Mouse (Mus musculus) small intestine, adult 2 months (tissue): ENCODE results near the gene Tnrc18. TPM values are rescaled to one million over a fixed set of nuclear protein-coding genes. Genes with fewer than 3 reads are reported as not detected.
A peak's percentile ranks its signal among the peaks of the same experiment; 100 is the strongest.

Source experiments
- H3K27ac ChIP-seq: fragments of 200-500 bp; 2 replicates; pipeline ENCODE4 v1.5.1; 2012; ENCODE audit warnings: low read depth, low read length, control low read depth, inconsistent platforms; ENCODE audit not compliant: insufficient read depth
- H3K27me3 ChIP-seq: fragments of 200-500 bp; 2 replicates; pipeline ENCODE4 v1.6.1; 2012; ENCODE audit warnings: mild to moderate bottlenecking, moderate library complexity, low read length, inconsistent platforms; ENCODE audit not compliant: control insufficient read depth, insufficient read depth
- H3K36me3 ChIP-seq: fragments of 200-500 bp; 2 replicates; pipeline ENCODE4 v1.6.1; 2012; ENCODE audit warnings: mild to moderate bottlenecking, low read length, control low read depth, inconsistent platforms; ENCODE audit not compliant: control insufficient read depth, insufficient read depth
- H3K4me1 ChIP-seq: fragments of 200-500 bp; 2 replicates; pipeline ENCODE4 v1.6.1; 2012; ENCODE audit warnings: low read length, inconsistent platforms, mixed read lengths; ENCODE audit not compliant: control insufficient read depth, insufficient read depth, insufficient read length
- H3K4me3 ChIP-seq: fragments of 200-500 bp; 2 replicates; pipeline ENCODE4 v1.5.1; 2012; ENCODE audit warnings: low read depth, mild to moderate bottlenecking, control low read depth, inconsistent platforms, low read length, moderate library complexity
- CTCF ChIP-seq: fragments of 200-500 bp; IDR thresholded peaks from 2 replicates; pipeline ENCODE4 v1.5.1; 2012; ENCODE audit warnings: low read depth, mild to moderate bottlenecking, control low read depth, inconsistent platforms, low read length, moderate library complexity, mixed read lengths; ENCODE audit not compliant: insufficient replicate concordance, insufficient read length; ENCODE audit errors: extremely low read depth
- POLR2A ChIP-seq: fragments of 200-500 bp; IDR thresholded peaks from 2 replicates; pipeline ENCODE4 v1.6.1; 2012; ENCODE audit warnings: low read depth, mild to moderate bottlenecking, control low read depth, inconsistent platforms, low read length, moderate library complexity
- WGBS: fragments of 180-500 bp; shearing (Covaris S2); methylation state at CpG from one replicate; pipeline ENCODE4 v1.1.7; 2018; 5-methylcytosine and 5-hydroxymethylcytosine counted together
- polyA plus RNA-seq: library from polyadenylated mRNA; depleted of rRNA; stranded (reverse); fragments of >200 nt; gene quantifications from 2 replicates; pipeline ENCODE4 v1.2.3, GENCODE M21; 2012

Gene Tnrc18
- polyA plus RNA-seq, 1 experiment, result 108 TPM

DNA sequence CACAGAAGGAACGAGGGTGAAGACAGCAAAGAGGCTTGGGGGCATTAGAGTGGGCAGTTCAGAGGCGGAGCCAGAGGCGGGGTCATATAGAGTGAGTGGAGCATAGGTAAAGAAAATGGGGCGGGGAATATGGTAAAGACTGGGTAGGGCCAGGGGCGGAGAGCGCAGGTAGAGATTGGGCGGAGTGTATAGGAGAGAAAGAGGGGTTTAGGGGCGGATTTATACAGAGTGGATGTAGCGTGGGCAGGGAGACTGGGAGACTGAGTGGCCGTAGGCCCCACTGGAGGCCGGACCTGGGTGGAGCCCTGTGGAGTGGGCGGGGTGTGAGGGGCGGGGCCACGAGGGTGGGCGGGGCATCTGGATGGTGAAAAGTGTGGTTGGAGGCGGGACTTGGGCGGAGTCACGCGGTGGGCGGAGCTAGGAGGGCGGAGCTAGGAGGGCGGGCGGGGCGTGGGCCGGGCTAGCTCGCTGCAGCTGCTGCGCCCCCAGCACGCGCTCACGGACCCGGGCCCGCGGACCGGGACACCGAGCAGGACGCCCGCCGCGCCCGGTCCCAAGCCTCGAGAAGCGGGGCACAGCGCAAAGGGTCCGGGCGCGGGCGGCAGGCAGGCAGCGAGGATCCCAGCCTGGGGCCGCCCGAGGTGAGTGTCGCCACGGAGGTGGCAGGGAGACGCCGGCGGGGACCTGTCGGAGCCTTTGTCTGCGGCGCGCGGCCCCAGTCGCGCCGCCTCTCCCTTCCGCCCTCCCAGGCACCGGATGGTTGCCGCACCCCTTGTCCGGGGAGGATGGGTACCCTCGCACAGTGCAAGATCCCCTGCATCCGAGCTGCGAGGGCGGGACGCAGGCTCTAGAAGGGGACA is 115.6 kb downstream of the Tnrc18 start:
- Histone ChIP-seq H3K4me1 (peaks cover 10% of the 10 kb centered on the region), H3K4me3 (peak overlapping the region; percentile 67), H3K27me3 (peaks cover 24% of the 10 kb centered on the region; the same call in 1 of the 2 replicates), H3K36me3 (no peaks in the 10 kb centered on the region), H3K27ac (no peak overlapping the region)
- WGBS, result 2% methylated on average over 64 of the region's 72 CpGs
- TF ChIP-seq POLR2A, result no peak
- TF ChIP-seq CTCF, result no peak

DNA sequence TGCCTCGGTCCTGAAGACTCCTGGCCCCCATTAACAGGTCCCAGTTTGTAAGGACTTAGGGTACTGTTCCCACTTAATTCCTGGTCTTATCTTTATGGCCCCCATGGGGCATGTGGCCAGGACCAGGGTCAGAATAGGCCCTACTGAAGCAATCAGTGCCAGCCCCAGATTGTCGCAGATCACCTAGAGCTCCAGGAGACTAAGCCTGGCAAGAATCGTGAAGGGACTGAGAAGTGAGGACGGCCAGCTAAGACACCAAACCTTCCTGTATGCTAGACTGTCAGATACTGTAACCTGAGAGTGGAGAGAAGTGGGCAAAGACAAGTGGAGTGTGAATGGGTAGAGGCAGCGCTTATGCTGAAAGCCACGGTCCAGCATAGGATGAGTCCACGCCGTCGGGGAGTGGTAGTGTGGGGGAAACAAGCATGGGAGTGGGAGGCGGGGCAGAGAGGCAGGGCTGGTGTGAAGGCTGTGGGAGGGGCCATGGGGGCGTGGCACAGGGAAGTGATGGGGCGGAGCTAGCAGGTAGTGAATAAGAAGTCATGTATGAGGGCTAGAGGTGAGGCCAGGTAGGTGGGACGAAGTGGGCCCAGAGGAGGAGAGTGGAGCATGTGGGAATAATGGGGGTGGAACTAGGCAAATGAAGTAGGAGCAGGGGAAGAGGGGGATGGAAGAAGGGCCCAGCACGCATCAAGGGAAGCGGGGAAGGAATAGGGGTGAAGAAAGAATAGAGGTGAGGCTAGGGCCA is 116.4 kb downstream of the Tnrc18 start:
- Histone ChIP-seq H3K4me1 (peaks cover 10% of the 10 kb centered on the region), H3K4me3 (no peak overlapping the region), H3K27me3 (peaks cover 24% of the 10 kb centered on the region; the same call in 1 of the 2 replicates), H3K27ac (no peak overlapping the region), H3K36me3 (no peaks in the 10 kb centered on the region)
- TF ChIP-seq CTCF, result no peak
- no peak for TF ChIP-seq POLR2A
- 7% methylated on average over 15 of the region's 15 CpGs for WGBS

DNA sequence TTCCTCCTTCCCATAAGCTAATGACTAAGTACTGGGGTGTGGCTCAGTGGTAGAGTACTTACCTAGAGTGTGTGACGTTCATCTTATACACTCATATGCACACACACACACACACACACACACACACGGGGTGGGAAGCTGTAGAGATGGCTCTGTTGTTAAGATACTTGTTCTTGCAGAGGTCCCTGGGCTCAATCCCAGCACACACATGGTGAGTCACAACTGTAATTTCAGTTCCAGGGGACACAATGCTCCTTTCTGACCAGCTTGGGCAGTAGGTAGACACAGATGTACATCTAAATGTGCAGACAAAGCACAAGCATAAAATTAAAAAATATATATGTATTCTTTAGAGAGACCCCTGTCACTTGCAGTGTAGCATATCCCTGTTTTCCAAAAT is 119.7 kb downstream of the Tnrc18 start:
- TF ChIP-seq CTCF (no peak), POLR2A (no peak)
- WGBS, result 33% methylated on average over 2 of the region's 2 CpGs
- peaks cover 10% of the 10 kb centered on the region for H3K4me1 ChIP-seq
- H3K36me3 ChIP-seq, result no peaks in the 10 kb centered on the region
- no peak overlapping the region for H3K27ac ChIP-seq
- no peak overlapping the region for H3K4me3 ChIP-seq
- peaks cover 15% of the 10 kb centered on the region; the same call in 1 of the 2 replicates for H3K27me3 ChIP-seq

DNA sequence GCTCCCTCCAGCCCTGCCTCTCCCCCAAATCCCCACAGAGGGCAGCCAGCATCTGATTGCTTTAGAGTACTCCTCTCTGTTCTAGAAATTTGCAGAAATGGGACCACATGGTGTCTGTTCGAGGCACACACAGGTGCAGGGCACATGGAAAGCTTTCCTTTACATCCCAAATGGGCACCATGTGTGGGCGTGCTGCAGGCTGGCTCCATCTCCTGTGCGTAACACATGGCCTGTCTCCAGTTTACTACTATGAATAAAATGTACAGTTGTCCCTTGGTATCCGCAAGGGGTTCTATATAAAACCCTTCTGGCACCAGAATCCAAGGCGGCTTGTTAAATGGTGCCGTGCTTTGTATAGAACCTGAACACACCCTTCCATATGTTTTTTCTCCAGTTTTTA is 120.6 kb downstream of the Tnrc18 start:
- 88% methylated on average over 6 of the region's 6 CpGs for WGBS
- TF ChIP-seq CTCF (no peak), POLR2A (no peak)

DNA sequence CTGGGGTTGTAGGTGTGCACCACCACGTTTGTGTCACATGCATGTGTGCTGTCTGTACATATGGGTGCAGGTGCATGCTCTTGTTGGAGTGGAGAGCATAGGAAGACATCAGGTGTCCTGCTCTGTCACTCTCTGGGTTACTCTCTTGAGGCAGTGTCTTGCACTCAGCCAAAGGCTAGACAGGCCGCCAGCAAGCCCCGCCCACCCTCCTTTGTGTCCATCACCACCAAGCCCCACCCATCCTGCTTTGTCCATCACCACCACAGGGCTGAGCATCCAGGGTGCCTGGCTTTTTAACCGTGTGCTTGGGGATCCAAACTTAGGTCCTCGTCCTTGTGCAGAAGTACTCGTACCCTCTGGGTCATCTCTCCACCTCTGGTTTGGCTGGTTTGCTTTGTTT is 121.2 kb downstream of the Tnrc18 start:
- no peak for TF ChIP-seq CTCF
- no peak for TF ChIP-seq POLR2A
- Histone ChIP-seq H3K4me1 (no peaks in the 10 kb centered on the region), H3K27me3 (0 out of 2 replicates have a peak, but pooled peaks cover 2% of the 10 kb centered on the region), H3K4me3 (no peak overlapping the region), H3K27ac (no peak overlapping the region), H3K36me3 (no peaks in the 10 kb centered on the region)
- WGBS, result 30% methylated on average over 6 of the region's 6 CpGs

More for the DNA sequence above, 120.6 kb downstream of the Tnrc18 start:
- H3K4me1 ChIP-seq, result peaks cover 4% of the 10 kb centered on the region; the same call in 1 of the 2 replicates
- H3K36me3 ChIP-seq, result no peaks in the 10 kb centered on the region
- no peak overlapping the region for H3K27ac ChIP-seq
- no peak overlapping the region for H3K4me3 ChIP-seq
- H3K27me3 ChIP-seq, result peaks cover 7% of the 10 kb centered on the region; the same call in 1 of the 2 replicates

DNA sequence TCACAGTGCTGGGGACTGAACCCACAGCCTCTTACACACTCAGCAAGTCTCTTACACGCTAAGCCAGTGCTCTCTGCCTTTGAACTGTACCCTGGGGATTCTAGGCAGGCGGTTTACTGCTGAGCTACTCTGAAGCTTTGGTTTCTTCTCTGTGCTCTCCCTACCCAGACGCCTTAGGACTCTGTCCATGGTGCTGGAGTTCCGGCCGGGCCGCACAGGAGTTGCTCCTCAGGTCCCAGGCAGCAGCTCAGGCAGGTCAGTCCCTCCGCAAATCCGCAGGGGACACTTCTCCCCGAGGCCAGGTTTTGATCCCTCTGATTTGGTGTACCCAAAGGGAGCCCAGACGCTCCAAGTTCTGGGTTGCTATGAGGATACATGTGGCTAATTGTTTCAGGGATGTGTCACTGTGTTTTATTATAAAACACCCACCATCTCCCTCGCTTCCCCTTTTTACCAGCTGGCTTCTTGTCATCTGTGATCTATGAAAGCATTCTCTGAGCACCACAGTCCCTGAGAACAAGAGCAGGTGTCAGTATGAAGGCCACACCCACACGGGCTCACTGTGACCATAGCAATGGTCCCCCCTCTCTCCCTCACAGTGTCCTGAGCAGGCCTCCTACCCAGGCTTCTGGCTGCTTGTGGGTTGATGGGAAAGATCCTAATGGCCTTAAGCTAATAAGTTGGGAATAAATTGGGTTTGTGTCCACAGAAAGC is 122.7 kb downstream of the Tnrc18 start:
- Histone ChIP-seq H3K36me3 (no peaks in the 10 kb centered on the region), H3K4me3 (no peak overlapping the region), H3K27me3 (no peaks in the 10 kb centered on the region), H3K4me1 (no peaks in the 10 kb centered on the region), H3K27ac (no peak overlapping the region)
- TF ChIP-seq CTCF, result no peak
- no peak for TF ChIP-seq POLR2A
- 13% methylated on average over 12 of the region's 12 CpGs for WGBS
